Mouse (Mus musculus) heart, embryonic 10.5 days (tissue): Measurements from ENCODE around the gene Ifi27. TPM values are rescaled to one million over a fixed set of nuclear protein-coding genes. Genes with fewer than 3 reads are reported as not detected.

Experiments
- DNase-seq: peaks from one replicate; pipeline ENCODE4 v3.0.0-alpha.2; 2017; ENCODE audit warnings: low spot score
- H3K27ac ChIP-seq: fragments of 300-500 bp; sonication (generic); 2 replicates; pipeline ENCODE4 v1.5.1; 2016; ENCODE audit warnings: mild to moderate bottlenecking
- H3K27me3 ChIP-seq: fragments of 300-500 bp; sonication (generic); 2 replicates; pipeline ENCODE4 v1.6.1; 2016; ENCODE audit warnings: mild to moderate bottlenecking; ENCODE audit not compliant: poor library complexity, insufficient read depth, severe bottlenecking
- H3K36me3 ChIP-seq: fragments of 300-500 bp; sonication (generic); 2 replicates; pipeline ENCODE4 v1.6.1; 2016; ENCODE audit warnings: mild to moderate bottlenecking, moderate library complexity
- H3K4me1 ChIP-seq: fragments of 300-500 bp; sonication (generic); 2 replicates; pipeline ENCODE4 v1.6.1; 2016; ENCODE audit warnings: mild to moderate bottlenecking
- H3K4me3 ChIP-seq: fragments of 300-500 bp; sonication (generic); 2 replicates; pipeline ENCODE4 v1.5.1; 2016; ENCODE audit warnings: mild to moderate bottlenecking, moderate library complexity
- H3K9me3 ChIP-seq: fragments of 300-500 bp; sonication (generic); 2 replicates; pipeline ENCODE4 v1.6.1; 2016; ENCODE audit warnings: mild to moderate bottlenecking, moderate library complexity
- WGBS: fragments of 180-500 bp; shearing (Covaris S2); methylation state at CpG from one replicate; pipeline ENCODE4 v1.1.7; 2016; 5-methylcytosine and 5-hydroxymethylcytosine counted together
- polyA plus RNA-seq: library from polyadenylated mRNA; unstranded; fragments of >200 nt; fragmentation: Nextera tagmentation; extraction: Ambion mirVana; gene quantifications from 2 replicates; pipeline ENCODE4 v1.2.1, GENCODE M21; 2016

The Ifi27 gene
- polyA plus RNA-seq, result 2.4 and 6.6 TPM in 2 replicates

DNA sequence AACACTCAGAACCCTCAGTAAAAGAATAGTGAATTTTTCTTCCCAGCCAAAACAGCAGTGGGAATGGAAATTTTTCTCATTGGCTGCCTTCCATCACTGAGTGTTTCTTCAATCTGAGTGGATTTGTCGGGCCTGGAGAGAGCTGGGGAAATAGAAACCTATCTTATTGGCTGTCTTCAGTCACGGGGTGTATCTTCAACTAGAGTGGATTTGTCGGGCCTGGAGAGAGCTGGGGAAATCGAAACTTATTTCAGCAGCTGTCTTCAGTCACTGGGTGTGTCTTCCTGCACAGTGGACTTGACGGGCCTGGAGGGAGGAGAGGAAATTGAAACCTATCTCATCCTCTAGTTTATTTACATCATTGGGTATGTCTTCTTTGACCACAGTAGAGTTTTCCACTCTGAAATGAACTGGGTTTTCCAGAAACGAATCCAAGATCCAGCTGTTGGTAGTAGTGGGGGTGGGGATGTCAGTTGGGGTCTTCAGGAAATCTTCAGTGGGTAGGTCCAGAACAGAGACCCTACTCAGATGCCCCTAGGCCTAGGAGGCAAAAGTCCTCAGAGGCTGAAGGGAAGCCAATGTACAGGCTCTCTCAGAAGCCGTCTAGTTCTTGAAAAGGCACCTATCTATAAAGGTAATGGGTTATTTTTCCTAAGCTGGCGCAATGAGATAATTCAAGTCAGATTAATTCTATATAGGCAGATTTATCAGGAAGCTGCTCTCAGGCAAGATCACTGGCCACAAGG, at the start of gene Ifi27:
Gene Ifi27 (plus strand): TSS at position 226 of the 746 bp plus-strand sequence.
- no peaks in the 10 kb centered on the region for H3K4me1 ChIP-seq
- no peak for DNase-seq
- no peak within 1 kb of the TSS for H3K4me3 ChIP-seq
- no peak within 1 kb of the TSS for H3K27ac ChIP-seq
- H3K36me3 ChIP-seq, result no peaks in the 10 kb centered on the region
- no peaks in the 10 kb centered on the region for H3K27me3 ChIP-seq
- H3K9me3 ChIP-seq, result no peaks in the 10 kb centered on the region
- WGBS, result 62% methylated on average over 8 of the region's 8 CpGs

GRCm38 (mm10) chr12:103388505-103389347, 45.3 kb upstream of the Ifi27 start, which contains the start of gene Otub2:
Gene Otub2, plus strand, starts transcription at chr12:103388682.
- H3K27ac ChIP-seq, result peak within 1 kb of the TSS; percentile 94
- WGBS, result 1% methylated on average over 58 of the region's 58 CpGs

DNA sequence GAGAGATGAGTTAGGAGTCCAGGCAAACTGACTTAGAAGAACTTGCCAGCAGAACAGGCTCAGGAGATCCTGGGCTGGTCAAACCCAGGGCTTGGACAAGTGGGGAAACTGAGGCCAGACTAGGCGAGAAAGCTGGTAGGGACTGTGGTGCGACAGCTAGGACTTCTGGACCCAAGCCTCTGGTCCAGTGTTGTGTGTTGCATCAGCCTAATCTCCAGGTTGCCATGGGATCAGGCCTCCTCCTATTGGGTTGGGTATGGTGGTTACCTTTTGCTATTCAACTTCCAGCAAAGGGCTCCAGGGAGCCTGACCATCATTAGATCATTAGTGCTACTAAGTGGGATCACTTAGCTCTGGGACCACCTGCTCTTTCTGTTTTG, 44.7 kb upstream of the Ifi27 start:
- 42% methylated on average over 2 of the region's 2 CpGs for WGBS
- Histone ChIP-seq H3K36me3 (no peaks in the 10 kb centered on the region), H3K9me3 (no peaks in the 10 kb centered on the region), H3K4me1 (peaks cover 55% of the 10 kb centered on the region), H3K4me3 (peak overlapping the region; percentile 76), H3K27me3 (no peaks in the 10 kb centered on the region), H3K27ac (peak overlapping the region; percentile 94)
- DNase-seq, result no peak

More at GRCm38 (mm10) chr12:103388505-103389347, 45.3 kb upstream of the Ifi27 start, which contains the start of gene Otub2:
- Histone ChIP-seq H3K36me3 (no peaks in the 10 kb centered on the region), H3K4me3 (peak within 1 kb of the TSS; percentile 76), H3K4me1 (peaks cover 52% of the 10 kb centered on the region), H3K27me3 (no peaks in the 10 kb centered on the region), H3K9me3 (no peaks in the 10 kb centered on the region)
- DNase-seq, result peak; percentile 99

DNA sequence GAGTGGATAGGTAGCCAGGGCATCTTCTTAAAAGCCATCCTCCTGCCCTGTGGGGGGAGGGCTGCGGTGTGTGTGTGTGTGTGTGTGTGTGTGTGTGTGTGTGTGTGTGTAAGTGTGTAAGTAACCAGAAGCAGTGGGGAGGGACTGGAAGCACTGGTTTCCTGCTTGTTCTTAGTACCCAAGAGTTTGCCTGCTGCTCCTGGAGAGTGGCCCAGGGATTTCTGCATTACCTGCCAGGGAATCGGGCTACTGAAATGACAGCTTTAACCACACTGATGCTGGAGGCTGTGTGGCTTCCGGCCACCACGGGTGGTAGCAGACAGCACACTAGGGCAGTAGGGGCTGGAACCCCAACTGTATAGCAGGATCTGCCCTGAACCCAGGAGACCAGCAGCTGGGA, 44.0 kb upstream of the Ifi27 start:
- Histone ChIP-seq H3K27ac (peak overlapping the region; percentile 94), H3K4me3 (peak overlapping the region; percentile 76), H3K9me3 (no peaks in the 10 kb centered on the region), H3K27me3 (no peaks in the 10 kb centered on the region), H3K4me1 (peaks cover 56% of the 10 kb centered on the region), H3K36me3 (no peaks in the 10 kb centered on the region)
- WGBS, result 68% methylated on average over 4 of the region's 4 CpGs
- no peak for DNase-seq

GRCm38 (mm10) chr12:103391098-103391497, 42.9 kb upstream of the Ifi27 start:
- H3K9me3 ChIP-seq, result no peaks in the 10 kb centered on the region
- WGBS, result 54% methylated on average over 7 of the region's 7 CpGs
- peak overlapping the region; percentile 76 for H3K4me3 ChIP-seq
- no peaks in the 10 kb centered on the region for H3K36me3 ChIP-seq
- no peaks in the 10 kb centered on the region for H3K27me3 ChIP-seq
- H3K4me1 ChIP-seq, result peaks cover 67% of the 10 kb centered on the region
- H3K27ac ChIP-seq, result peak overlapping the region; percentile 94
- DNase-seq, result no peak

DNA sequence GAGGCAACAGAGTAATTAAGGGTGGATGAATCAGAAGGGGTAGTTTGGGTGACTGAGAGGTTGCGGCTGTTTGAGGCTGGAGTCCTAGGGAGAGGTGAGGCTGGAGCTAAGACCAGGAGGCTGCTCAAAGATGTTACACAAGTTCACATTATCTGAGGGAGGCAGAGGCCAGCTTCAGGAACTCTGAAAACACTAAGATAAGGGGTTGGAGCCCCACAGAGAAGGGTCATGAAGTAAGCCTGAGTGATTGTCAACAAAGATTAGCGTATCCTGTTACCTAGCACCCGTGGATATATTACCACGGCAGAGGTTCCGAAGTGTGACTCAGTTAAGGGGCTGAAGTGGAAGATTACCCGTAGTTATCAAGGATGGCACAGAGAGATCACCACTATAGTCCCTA, 40.5 kb upstream of the Ifi27 start:
- 14% methylated on average over 6 of the region's 6 CpGs for WGBS
- Histone ChIP-seq H3K4me3 (no peak overlapping the region), H3K4me1 (peaks cover 81% of the 10 kb centered on the region), H3K36me3 (no peaks in the 10 kb centered on the region), H3K27ac (peak overlapping the region; percentile 94), H3K9me3 (no peaks in the 10 kb centered on the region), H3K27me3 (no peaks in the 10 kb centered on the region)
- peak; percentile 87 for DNase-seq

DNA sequence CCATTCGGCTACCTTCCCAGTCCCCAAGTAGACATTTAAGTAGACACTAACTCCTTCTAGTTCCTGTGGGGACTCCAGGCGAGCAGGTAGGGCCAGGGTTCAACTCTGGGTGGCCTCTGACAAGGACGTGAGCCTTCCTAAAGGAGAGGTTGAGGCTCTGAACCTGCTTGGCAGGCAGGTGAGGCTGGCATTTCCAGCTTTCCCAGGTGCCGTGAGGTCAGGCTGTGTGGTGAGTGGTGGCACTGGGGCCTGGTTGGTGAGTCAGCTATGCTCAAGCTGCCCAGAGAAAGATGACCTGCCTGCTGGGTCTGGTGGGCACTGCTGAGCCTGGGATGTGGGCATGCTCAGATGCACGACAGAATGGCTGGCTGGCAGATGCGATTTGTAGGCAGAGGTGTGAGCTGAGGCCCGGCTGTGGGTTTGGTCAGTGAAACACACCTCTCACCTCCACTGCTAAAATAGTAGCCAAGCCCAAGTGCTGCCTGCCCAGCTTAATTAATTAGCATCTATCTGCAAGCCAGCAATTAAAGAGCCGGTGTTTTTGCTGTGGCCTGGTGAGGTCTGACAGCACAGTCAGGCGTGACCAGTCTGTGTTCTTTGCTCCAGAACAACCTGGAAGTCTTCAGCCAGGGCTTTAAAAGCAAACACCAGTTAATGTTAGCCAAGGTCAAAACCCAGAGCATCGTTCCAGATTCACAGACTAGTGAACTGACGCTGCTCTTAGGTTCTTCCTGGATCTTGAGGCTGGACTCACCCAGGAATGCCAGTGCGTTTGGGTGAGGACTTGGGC, 38.3 kb upstream of the Ifi27 start:
- Histone ChIP-seq H3K9me3 (no peaks in the 10 kb centered on the region), H3K36me3 (0 out of 2 replicates have a peak, but pooled peaks cover 3% of the 10 kb centered on the region), H3K4me1 (peaks cover 64% of the 10 kb centered on the region), H3K27me3 (no peaks in the 10 kb centered on the region), H3K4me3 (no peak overlapping the region), H3K27ac (peak overlapping the region; percentile 52; the same call in 1 of the 2 replicates)
- WGBS, result 75% methylated on average over 12 of the region's 12 CpGs
- DNase-seq, result no peak

DNA sequence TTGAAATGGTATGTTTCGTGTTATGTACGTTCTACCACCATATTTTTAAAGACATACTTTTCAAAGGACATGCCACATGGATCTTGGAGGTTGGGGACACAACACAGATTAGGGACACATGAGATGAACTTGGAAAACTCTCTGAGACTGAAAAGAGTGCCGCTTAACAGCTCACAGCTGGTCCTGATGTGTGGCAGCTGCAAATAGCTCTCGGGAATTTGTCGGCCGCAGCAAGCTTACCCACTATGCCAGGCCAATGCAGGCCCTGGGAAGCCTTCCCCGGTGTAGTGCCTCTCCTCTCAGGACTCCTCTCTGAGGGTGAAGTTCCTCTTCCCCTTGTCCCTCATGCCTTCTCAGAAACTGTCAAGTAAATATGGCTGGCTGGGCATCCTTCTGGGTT, 37.3 kb upstream of the Ifi27 start:
- peaks cover 10% of the 10 kb centered on the region; the same call in 1 of the 2 replicates for H3K36me3 ChIP-seq
- WGBS, result 65% methylated on average over 7 of the region's 7 CpGs
- 0 out of 2 replicates have a peak overlapping the region, but pooled peaks have one; percentile 25 for H3K27ac ChIP-seq
- DNase-seq, result no peak
- H3K9me3 ChIP-seq, result no peaks in the 10 kb centered on the region
- H3K4me3 ChIP-seq, result no peak overlapping the region
- no peaks in the 10 kb centered on the region for H3K27me3 ChIP-seq
- peaks cover 53% of the 10 kb centered on the region for H3K4me1 ChIP-seq

DNA sequence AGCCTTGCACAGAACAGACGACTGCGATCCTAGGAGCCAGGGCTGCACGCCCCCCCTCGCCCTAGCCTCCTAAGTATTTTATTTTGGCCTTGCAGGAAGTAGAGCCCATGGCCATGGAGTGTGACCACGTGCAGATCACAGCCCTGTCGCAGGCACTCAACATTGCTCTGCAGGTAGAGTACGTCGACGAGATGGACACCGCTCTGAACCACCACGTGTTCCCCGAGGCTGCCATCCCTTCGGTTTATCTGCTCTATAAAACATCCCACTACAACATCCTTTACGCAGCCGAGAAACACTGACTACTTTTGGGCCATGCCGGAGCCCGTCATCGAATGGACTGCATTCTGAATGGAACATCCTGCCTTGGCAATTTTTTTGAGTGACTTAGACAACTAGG, 29.9 kb upstream of the Ifi27 start:
- Histone ChIP-seq H3K36me3 (peaks cover 76% of the 10 kb centered on the region), H3K27ac (no peak overlapping the region), H3K27me3 (no peaks in the 10 kb centered on the region), H3K4me3 (no peak overlapping the region), H3K9me3 (no peaks in the 10 kb centered on the region), H3K4me1 (peaks cover 4% of the 10 kb centered on the region)
- WGBS, result 85% methylated on average over 18 of the region's 18 CpGs
- DNase-seq, result no peak

DNA sequence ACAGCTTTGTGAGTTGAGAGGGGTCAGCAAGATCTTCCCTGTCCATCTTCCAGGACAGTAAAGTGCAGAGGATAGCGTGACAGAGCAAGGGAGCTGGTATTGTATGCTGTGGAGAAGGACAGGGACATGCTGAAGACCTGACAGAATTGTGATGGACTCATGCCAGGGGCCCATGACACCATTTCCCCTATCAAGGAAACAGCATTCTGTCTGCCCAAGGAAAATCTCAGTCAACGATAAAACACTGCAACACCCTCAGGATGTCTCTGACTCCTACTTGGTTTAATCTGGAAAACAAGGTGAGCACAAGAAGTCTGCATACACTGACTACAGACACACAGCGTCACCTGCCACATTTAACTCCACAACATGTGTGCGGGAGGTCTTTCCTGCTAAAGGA, 26.3 kb upstream of the Ifi27 start, which contains the start of gene 9330161L09Rik:
Gene 9330161L09Rik (minus strand): TSS at position 101 of the 400 bp plus-strand sequence.
- peaks cover 95% of the 10 kb centered on the region for H3K36me3 ChIP-seq
- H3K9me3 ChIP-seq, result no peaks in the 10 kb centered on the region
- no peak within 1 kb of the TSS for H3K4me3 ChIP-seq
- DNase-seq, result no peak
- no peaks in the 10 kb centered on the region for H3K27me3 ChIP-seq
- WGBS, result 92% methylated on average over 4 of the region's 4 CpGs
- H3K4me1 ChIP-seq, result no peaks in the 10 kb centered on the region
- H3K27ac ChIP-seq, result no peak within 1 kb of the TSS

- Histone ChIP-seq H3K36me3 (peaks cover 95% of the 10 kb centered on the region), H3K27me3 (no peaks in the 10 kb centered on the region), H3K9me3 (no peaks in the 10 kb centered on the region), H3K4me1 (no peaks in the 10 kb centered on the region), H3K27ac (no peak overlapping the region), H3K4me3 (no peak overlapping the region)
- DNase-seq, result no peak
- WGBS, result 90% methylated on average over 10 of the region's 10 CpGs
These were observed 25.9 kb upstream of the Ifi27 start for GRCm38 (mm10) chr12:103408144-103408543.

GRCm38 (mm10) chr12:103425016-103425728, 8.8 kb upstream of the Ifi27 start:
- no peaks in the 10 kb centered on the region for H3K9me3 ChIP-seq
- peaks cover 11% of the 10 kb centered on the region for H3K36me3 ChIP-seq
- no peaks in the 10 kb centered on the region for H3K27me3 ChIP-seq
- H3K27ac ChIP-seq, result peak overlapping the region; percentile 89
- H3K4me1 ChIP-seq, result peaks cover 21% of the 10 kb centered on the region; the same call in 1 of the 2 replicates
- H3K4me3 ChIP-seq, result peak overlapping the region; percentile 96
- DNase-seq, result no peak
- 8% methylated on average over 33 of the region's 33 CpGs for WGBS
